Mouse (Mus musculus) heart, postnatal 10 days (tissue): Measurements from ENCODE around the gene Swap70. TPM values are rescaled to one million over a fixed set of nuclear protein-coding genes. Genes with fewer than 3 reads are reported as not detected.
"Not testable (repeated sequence)": the region's sequence is repeated elsewhere in the genome, so short reads cannot be mapped to it uniquely, and the experiment has no call there.

Source experiments
- DNase-seq, 2 experiments: peaks; one replicate each; pipeline ENCODE4 v3.0.0; 2021
- intact Hi-C: fragments of 180-260 bp; cut with DNase I; formaldehyde crosslinking; loops from one replicate; pipeline ENCODE4 v1.15.1; 2025
- total RNA-seq, 2 experiments: library from RNA; stranded (reverse); gene quantifications; 2 replicates each; pipeline ENCODE4 v1.2.3; 2021

Gene Swap70
- total RNA-seq: 10 to 100 TPM; 19.8 to 21.5 TPM

DNA sequence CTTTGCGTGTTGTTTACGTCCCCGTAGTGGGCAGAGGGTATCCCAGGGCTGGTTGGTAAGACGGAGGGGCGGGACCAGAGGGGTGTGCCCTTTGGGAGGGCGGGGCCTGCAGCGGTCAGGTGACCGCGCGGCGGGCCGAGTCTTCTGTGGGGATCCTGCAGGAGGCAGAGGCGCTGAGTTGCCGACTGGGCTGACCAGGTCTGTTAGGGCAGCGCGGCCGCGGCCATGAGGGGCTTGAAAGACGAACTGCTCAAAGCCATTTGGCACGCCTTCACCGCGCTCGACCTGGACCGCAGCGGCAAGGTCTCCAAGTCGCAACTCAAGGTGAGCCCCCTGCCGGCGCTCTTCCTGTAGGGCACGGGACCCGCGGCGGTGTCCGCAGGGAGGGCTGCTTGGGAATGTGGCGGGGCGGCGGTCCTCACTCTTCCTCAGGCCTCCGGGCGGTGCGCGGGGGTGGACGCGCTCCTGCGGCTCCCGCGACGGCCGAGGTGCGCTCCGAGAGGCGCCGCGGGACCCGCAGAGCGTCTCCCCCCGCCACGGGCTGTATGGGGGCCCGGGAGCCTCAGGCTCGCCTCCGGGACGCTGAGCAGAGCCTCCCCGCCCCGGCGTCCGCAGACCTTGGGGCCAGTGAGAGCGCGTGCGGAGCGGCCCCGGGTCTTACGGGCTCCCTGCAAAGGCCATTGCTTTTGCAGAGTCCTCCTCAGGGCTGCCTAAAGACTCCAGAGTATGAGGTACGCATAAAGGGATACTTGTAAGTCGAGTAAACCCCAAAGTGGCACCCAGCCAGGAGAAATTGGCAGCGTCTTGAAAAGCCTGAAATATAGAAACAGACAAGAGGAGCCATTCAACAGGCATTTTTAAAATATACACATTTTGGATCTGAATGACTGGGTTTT lies at the start of gene Swap70:
TSS of gene Swap70 (plus strand) at position 126 of the 896 bp plus-strand sequence.
- intact Hi-C loops: loop anchor here (2.0 kb wide), 2 partner anchors 43 to 57 kb away; no protein-coding TSS in a partner anchor
- DNase-seq: peak; percentile 90 to 92

DNA sequence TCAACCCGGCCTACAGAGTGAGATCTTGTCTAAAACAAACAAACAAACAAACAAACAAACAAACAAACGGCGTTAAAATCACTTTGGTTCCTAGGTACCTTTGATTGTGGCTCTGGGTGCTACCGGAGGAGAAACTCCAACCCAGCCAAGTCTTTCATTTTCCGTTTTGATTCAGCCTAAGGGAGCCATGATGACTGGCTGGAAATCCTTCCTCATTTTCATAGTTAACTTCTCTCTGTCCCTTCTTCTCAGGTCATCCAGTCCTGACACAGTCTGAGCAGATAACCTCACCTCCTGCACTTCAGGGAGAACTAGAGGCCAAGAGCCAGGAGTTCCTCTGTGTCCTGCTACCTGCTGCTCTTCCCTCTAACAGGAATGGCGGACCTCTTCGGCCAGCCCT lies 42.3 kb upstream of the Swap70 start:
- intact Hi-C loops: no loop called here
- DNase-seq: no peak

- intact Hi-C loops: no loop called here
- DNase-seq: no peak
These were observed 40.9 kb upstream of the Swap70 start for GRCm38 (mm10) chr7:110180613-110181012.

DNA sequence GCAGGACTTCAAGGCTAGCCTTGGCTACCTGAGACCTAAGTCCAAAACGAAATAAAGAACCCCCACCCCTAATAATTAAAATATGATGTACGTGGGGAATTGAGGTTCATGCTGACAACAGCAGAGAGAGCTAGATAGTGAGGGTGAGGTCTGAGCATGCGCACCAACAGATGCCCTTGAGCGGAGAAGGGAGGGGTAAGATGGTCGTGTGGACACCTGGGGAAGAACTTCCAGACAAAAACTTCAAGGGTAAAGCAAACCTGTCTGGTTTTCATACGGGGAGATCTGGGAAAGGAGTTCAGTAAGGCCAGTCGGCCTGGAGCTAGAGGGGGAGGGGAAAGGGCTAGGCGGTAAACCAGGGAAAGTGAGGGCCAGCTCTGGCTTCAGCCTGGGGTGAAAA lies 40.1 kb upstream of the Swap70 start:
- no peak for DNase-seq
- intact Hi-C loops: no loop called here

- no peak for DNase-seq
- intact Hi-C loops: no loop called here
These were observed 36.9 kb upstream of the Swap70 start for GRCm38 (mm10) chr7:110184608-110185007.

DNA sequence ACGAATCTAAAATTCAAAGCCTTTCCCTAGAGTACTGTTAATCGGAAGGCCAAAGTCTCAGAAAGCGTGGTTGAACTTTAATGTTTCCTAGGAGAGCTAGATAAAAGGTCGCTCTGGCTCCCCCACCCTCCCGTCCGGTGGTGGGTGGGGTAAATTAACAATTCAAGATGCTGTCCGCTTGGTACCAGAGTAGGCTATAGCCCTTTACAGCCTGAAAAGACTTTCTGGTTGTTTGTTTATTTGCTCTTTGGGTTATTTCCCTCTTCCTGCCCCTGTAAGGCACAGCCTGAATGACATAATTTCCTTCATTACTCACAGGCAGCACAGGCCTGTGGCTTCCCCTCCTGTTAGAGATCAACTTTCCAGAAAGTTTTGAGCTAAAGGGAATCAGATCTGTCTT lies 31.6 kb upstream of the Swap70 start:
- DNase-seq: peak; percentile 27 to 28
- intact Hi-C loops: no loop called here

DNA sequence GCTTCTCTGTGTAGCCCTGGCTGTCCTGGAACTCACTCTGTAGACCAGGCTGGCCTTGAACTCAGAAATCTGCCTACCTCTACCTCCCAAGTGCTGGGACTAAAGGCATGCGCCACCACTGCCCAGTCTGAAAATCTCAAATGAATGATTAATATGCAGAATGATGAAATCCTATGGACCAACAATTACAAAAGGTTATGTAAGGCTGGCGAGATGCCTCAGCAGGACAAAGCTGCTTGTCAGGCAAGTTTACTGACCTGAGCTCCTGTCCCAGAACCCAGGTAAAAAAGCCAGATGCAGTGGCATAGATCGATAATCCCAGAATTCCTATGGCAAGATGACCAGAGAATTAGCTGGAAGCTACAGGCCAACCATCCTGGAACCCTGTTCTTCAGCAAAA lies 28.3 kb upstream of the Swap70 start:
- no peak for DNase-seq
- intact Hi-C loops: no loop called here

DNA sequence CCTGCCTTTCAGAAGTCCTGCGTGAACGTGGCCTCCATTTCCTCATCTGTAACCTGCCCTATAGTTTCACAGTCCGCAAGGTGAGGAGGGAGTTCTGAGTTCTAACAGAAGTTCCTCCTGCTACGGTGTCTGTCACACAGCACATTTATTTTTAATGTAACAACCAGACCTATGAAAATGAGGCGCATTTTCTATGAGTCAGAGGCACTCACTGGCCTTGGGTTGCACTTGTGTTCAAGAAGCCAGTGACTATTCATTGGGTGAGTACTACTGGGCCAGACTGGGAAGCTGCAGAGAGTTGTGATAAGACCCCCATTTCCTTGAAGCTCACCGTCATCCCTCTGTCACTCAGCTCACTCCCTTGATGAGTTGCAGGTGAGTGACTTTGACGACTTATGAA lies 24.3 kb upstream of the Swap70 start:
- no peak for DNase-seq

GRCm38 (mm10) chr7:110201933-110202332 lies 19.6 kb upstream of the Swap70 start:
- DNase-seq: no peak
- intact Hi-C loops: no loop called here

More for the DNA sequence above, 24.3 kb upstream of the Swap70 start:
- intact Hi-C loops: no loop called here

DNA sequence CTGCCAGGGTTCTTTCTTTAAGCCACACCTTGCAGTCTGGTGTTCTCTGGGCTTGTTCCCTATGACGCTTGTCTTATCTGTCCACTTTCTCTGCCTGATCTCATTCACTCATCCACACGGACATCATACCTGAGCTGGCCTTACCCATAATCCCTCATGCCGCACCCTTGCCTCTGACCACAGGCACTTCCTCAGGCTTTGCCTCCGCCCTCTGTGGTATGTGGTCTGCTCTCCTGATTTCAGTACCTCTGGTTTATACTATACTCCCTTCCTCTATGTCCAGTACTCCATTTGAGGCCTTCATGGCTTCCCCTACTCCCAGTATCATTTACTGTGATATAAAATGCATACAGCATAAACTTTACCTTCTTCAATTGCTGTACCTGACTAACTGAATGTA lies 17.3 kb upstream of the Swap70 start:
- intact Hi-C loops: no loop called here
- DNase-seq: no peak

- intact Hi-C loops: no loop called here
- no peak for DNase-seq
These were observed 13.2 kb upstream of the Swap70 start for GRCm38 (mm10) chr7:110208341-110208740.

GRCm38 (mm10) chr7:110209422-110209821 lies 12.1 kb upstream of the Swap70 start:
- intact Hi-C loops: no loop called here
- no peak for DNase-seq

DNA sequence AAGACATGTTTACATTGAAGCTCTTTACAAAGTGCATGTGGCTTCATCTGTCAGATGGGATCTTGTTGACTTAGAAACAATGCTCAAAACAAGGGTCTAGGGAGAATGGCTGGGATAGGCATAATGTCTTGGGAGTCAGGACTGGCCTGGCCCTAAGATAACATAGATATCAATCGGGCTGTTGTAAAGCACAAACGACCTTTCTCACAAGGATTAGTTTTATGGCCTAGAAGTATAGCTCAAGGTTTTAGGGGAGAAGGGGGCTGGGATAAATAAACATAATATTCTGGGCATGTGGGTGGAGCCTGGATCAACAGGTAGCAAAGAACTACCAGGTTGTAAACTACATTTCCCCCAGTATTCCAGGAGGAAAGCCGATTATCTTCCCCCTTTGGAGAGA lies 10.5 kb upstream of the Swap70 start:
- no peak for DNase-seq
- intact Hi-C loops: no loop called here

DNA sequence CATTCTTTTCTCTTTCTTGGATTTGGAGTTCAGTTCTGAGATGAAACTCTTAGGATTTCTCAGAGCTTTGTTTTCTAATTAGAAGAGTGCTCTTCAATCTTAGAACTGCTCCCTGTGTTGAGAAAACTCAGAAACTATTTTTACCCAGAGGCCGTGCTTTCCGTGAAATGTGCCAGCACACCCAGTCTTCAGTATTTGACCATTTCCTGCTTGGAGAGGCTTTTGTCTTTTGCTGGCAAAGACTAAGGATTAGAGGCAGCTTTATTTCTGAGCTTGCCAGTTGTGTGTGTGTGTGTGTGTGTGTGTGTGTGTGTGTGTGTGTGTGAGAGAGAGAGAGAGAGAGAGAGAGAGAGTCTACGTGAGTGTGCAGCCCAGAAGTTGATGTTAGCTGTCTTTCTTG lies 6.6 kb upstream of the Swap70 start:
- DNase-seq: peak; percentile 13 to 34
- intact Hi-C loops: no loop called here

DNA sequence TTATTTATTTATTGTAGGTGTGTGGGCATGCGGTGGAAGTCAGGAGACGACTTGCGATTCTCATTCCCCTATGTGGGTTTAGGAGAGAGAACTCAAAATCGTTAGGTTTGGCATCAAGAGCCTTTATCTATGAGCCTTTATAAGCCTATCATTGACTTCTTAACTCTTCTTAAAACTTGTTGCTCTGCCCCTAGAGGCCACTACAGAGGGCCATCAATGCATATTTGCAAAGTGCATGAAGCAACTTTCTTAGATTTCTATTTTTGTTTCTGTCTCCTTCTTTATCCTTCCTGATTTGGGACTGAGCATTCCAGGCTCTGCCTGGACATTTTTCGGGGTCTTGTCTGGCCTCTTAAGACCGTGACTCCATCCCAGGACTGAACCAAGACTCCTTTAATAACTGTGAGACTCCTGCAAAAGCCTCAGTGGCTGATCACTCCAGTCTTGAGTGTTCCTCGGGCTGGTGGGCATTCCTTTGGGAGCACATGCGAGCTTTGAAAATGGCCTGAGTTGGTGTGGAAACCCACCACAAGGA lies 393 bp upstream of the Swap70 start:
- DNase-seq: no peak

GRCm38 (mm10) chr7:110222583-110223182 lies 1.2 kb downstream of the Swap70 start:
- no peak for DNase-seq
- intact Hi-C loops: loop anchor here (2.0 kb wide), 1 partner anchor 42 kb away; no protein-coding TSS in a partner anchor

More for the DNA sequence above, 393 bp upstream of the Swap70 start:
- intact Hi-C loops: loop anchor here (2.0 kb wide), 1 partner anchor 56 kb away; no protein-coding TSS in a partner anchor

DNA sequence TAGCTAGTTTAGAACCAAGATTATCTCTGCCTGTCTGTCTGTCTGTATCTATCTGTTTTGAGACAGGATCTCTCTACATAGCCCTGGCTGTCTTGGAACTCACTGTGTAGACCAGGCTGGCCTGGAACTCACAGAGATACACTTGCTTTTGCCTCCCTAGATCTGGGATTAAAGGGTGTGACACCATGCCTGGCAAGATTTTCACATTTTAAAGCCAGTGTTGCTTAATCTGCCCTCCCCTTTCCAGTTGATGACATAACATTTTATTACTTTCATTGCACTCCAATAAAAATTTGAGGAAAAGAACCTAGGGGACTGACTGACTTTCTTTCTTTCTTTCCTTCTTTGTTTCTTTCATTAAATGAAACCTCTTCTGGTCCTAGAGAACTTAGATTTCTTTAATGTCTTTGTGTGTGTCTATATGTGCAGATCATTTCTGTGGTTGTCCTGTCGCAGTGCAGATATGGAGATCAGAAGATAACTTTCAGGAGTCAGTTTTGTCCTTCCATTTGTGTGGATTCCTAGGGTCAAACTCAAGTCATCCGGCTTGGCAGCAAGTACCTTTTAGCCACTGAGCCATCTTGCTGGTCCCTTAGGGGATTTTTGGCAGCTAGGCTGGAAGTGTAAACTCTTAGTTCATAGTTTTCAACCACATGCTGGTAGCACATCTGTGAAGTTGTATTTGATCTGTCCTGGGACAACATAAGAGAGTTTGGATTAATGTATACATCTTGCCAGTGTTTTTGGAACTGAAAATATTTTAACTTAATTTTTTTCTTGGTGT lies 2.4 kb downstream of the Swap70 start:
- no peak for DNase-seq
- intact Hi-C loops: loop anchor here (2.0 kb wide), 1 partner anchor 41 kb away; no protein-coding TSS in a partner anchor

GRCm38 (mm10) chr7:110226484-110226883 lies 5.0 kb downstream of the Swap70 start:
- intact Hi-C loops: no loop called here
- no peak for DNase-seq

DNA sequence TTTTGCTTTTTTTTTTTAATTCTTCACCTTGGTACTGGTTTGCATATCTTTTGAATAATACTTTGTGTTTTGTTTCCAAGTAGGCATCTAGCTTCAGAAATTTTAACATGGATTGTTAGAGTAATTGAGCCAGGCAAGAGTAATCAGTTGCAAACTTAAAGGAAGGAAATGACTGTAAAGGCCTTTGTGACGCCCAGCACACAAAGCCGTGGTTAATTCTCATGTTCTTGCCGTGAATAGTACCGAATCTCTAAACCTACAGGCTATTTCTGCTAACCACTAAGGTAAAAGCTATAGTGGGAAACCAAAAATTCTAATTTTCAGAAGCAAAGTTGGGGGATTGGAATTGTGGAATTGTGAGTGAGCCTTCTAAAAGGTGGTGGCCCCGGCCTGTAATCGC lies 8.5 kb downstream of the Swap70 start:
- intact Hi-C loops: no loop called here
- no peak for DNase-seq

GRCm38 (mm10) chr7:110231127-110231526 lies 9.6 kb downstream of the Swap70 start:
- intact Hi-C loops, DNase-seq: not testable (repeated sequence)

DNA sequence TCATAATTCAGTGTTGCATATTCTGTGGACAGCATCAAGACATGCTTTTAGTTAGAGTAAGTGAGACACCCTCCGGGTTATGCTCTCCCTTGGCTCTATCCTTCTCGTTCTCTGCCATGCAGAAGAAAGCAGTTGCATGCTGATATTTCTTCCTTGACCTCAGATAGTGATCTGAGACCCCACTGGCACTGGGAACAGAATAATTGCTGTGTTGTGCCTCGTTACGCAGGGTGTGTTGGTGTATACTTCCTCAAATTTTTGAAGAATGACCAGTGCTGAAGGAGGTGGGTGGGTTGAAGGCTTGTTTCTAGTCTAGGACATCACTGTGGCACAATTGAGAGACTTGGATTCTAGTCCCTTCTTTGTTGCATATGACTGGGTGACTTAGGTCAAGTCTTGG lies 14.6 kb downstream of the Swap70 start:
- intact Hi-C loops: no loop called here
- no peak for DNase-seq
